Mouse (Mus musculus) limb, embryonic 13.5 days (tissue): Measurements from ENCODE around the gene Aars2. TPM values are rescaled to one million over a fixed set of nuclear protein-coding genes. Genes with fewer than 3 reads are reported as not detected.

Source experiments
- ATAC-seq: fragments of 200-750 bp; cut with Nextera tagmentation; 2 replicates; pipeline ENCODE4 v1.8.0; 2017; ENCODE audit warnings: low read depth, moderate number of reproducible peaks, moderate TSS enrichment; ENCODE audit not compliant: low FRiP score
- H3K27ac ChIP-seq: fragments of 300-500 bp; sonication (generic); 2 replicates; pipeline ENCODE4 v1.5.1; 2015; ENCODE audit warnings: inconsistent platforms, mild to moderate bottlenecking, moderate library complexity
- H3K27me3 ChIP-seq: fragments of 300-500 bp; sonication (generic); 2 replicates; pipeline ENCODE4 v1.6.1; 2015; ENCODE audit warnings: mild to moderate bottlenecking, inconsistent platforms
- H3K36me3 ChIP-seq: fragments of 300-500 bp; sonication (generic); 2 replicates; pipeline ENCODE4 v1.6.1; 2015; ENCODE audit warnings: inconsistent platforms, mild to moderate bottlenecking, moderate library complexity
- H3K4me1 ChIP-seq: fragments of 300-500 bp; sonication (generic); 2 replicates; pipeline ENCODE4 v1.6.1; 2015; ENCODE audit warnings: inconsistent platforms
- H3K4me2 ChIP-seq: fragments of 300-500 bp; sonication (generic); replicated peaks from 2 replicates; pipeline ENCODE4 v1.6.1; 2015; ENCODE audit warnings: inconsistent platforms, mild to moderate bottlenecking, moderate library complexity
- H3K4me3 ChIP-seq: fragments of 300-500 bp; sonication (generic); 2 replicates; pipeline ENCODE4 v1.5.1; 2015; ENCODE audit warnings: moderate library complexity, mild to moderate bottlenecking, inconsistent platforms
- H3K9ac ChIP-seq: fragments of 300-500 bp; sonication (generic); 2 replicates; pipeline ENCODE4 v1.6.1; 2015; ENCODE audit warnings: mild to moderate bottlenecking, inconsistent platforms
- H3K9me3 ChIP-seq: fragments of 300-500 bp; sonication (generic); 2 replicates; pipeline ENCODE4 v1.6.1; 2016; ENCODE audit warnings: inconsistent platforms
- WGBS: fragments of 180-500 bp; shearing (Covaris S2); methylation state at CpG from one replicate; pipeline ENCODE4 v1.1.7; 2015; 5-methylcytosine and 5-hydroxymethylcytosine counted together
- polyA plus RNA-seq: library from polyadenylated mRNA; unstranded; fragments of >200 nt; fragmentation: Nextera tagmentation; extraction: Ambion mirVana; gene quantifications from 2 replicates; pipeline ENCODE4 v1.2.1, GENCODE M21; 2015

Aars2 gene
- polyA plus RNA-seq, 1 experiment from 2014 or later, result 22.8 TPM

DNA sequence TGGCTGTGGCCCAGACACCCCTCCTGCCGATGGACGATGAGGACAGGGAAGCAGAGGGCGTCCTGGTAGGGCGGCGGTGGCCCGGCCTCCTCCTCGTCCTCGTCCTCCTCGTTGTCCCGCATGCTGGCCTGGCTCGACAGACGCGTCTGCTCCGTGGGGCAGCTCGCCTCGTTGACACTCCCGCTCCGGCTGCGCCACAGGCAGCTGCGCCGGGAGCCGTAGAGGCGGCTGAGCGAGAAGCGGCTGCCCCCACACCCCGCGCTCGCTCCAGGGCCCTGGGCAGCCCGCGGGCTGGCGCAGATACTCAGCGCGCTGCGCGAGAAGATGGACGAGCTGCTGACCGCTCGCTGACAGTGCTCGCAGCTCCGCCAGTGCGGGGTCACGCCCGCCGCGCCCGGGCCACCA is 38.2 kb downstream of the Aars2 start:
- 10% methylated on average over 46 of the region's 46 CpGs for WGBS
- peak overlapping the region; percentile 39; the same call in 1 of the 2 replicates for H3K9ac ChIP-seq
- H3K4me2 ChIP-seq, result peak overlapping the region; percentile 52

DNA sequence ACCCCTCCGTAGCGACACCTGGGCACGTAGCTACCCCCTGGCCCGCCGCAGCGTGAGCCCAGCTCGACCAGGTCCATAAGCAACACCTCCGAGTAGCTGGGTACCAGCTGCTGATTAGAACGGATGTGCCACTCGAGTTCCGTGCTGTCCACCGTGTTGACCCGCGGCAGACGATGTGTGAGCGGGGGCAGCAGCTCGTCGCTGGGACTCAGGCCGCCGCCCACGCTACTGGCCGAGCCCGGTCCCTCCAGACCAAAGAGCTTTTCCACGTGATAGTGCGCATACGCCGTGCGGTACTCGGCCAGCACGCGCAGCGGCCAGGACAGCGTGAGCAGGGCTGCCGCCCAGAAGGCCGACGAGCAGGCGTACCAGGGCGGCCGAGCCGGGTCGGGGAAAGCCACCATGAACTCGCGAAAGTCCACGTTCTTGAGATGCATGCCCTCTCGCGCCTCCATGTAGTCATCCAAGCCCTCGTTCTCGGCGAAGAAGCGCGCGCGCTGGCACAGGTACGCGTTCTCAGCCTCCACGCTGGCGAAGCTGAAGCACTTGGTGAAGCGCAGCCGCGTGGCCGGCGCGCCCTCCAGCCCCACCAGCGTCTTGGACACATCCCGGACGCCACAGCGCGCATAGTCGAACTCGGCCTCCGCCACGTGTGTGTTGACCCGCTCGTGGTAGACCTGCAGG is 38.8 kb downstream of the Aars2 start:
- no peak overlapping the region for H3K27ac ChIP-seq
- WGBS, result 12% methylated on average over 73 of the region's 74 CpGs
- H3K4me1 ChIP-seq, result peaks cover 38% of the 10 kb centered on the region
- H3K4me2 ChIP-seq, result peak overlapping the region; percentile 52
- peaks cover 21% of the 10 kb centered on the region for H3K36me3 ChIP-seq
- H3K9ac ChIP-seq, result peak overlapping the region; percentile 39; the same call in 1 of the 2 replicates
- H3K4me3 ChIP-seq, result peak overlapping the region; percentile 29
- peaks cover 81% of the 10 kb centered on the region for H3K27me3 ChIP-seq
- no peak for ATAC-seq
- no peaks in the 10 kb centered on the region for H3K9me3 ChIP-seq

More for the DNA sequence above, 38.2 kb downstream of the Aars2 start:
- no peak overlapping the region for H3K27ac ChIP-seq
- H3K9me3 ChIP-seq, result no peaks in the 10 kb centered on the region
- ATAC-seq, result no peak
- peak overlapping the region; percentile 29 for H3K4me3 ChIP-seq
- peaks cover 32% of the 10 kb centered on the region for H3K4me1 ChIP-seq
- peaks cover 21% of the 10 kb centered on the region for H3K36me3 ChIP-seq
- H3K27me3 ChIP-seq, result peaks cover 85% of the 10 kb centered on the region

DNA sequence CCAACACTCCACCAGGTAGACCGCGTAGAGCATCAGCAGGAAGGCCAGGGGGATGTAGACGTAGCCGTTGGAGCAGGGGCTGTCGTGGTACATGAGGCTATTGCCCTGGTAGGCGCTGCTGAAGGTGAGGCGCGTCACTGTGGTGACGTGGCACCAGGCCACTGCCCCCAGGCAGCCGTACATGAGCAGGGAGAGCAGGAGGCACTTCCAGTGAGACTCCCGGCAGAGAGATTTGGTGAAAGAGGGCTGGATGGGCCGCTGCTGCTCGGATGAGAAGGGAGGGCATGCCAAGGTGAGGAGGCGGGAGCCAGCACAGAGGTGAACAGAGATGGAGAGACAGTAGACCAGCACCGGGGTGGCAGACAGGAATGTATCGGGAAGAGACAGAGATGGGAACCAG is 40.3 kb downstream of the Aars2 start:
- Histone ChIP-seq H3K27ac (no peak overlapping the region), H3K36me3 (peaks cover 21% of the 10 kb centered on the region), H3K4me1 (peaks cover 39% of the 10 kb centered on the region), H3K4me3 (no peak overlapping the region), H3K4me2 (no peak overlapping the region), H3K9me3 (no peaks in the 10 kb centered on the region), H3K9ac (no peak overlapping the region), H3K27me3 (peaks cover 77% of the 10 kb centered on the region)
- 68% methylated on average over 16 of the region's 16 CpGs for WGBS
- ATAC-seq, result no peak

DNA sequence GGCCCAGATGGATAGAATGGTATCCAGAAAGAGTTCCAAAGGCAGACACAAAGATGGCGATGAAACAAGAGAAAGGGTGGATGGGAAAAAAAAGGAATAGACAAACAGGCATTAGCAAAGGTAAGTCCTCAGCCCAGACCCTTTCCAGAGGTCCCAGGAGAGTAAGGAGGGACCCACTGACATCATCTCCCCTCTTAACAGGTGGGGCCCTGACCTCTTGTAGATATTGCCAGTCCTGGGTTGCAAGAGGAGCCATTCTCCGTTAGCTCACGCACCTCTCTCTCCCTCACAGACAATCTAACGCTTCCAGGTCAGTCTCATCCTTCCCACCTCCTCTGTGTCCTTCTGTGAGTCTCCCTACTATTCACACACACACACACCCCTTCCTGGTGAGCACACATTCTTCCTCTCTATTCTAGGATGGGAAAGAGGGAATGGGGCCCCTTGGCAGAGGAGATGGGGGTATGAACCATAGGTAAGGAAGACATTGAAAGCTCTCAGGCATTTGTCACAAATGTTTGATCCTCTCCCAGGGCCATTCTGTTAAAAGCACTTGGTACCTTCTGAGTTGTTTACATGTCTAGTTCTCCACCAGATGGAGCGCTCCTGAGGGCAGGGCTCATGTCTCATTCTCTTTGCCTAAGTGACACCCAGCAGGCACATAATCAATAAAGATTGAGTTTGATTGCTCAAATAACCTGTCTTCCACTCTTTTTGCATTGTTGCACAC is 41.0 kb downstream of the Aars2 start:
- Histone ChIP-seq H3K9me3 (no peaks in the 10 kb centered on the region), H3K36me3 (peaks cover 21% of the 10 kb centered on the region), H3K27me3 (peaks cover 70% of the 10 kb centered on the region), H3K27ac (no peak overlapping the region), H3K4me3 (0 out of 2 replicates have a peak overlapping the region, but pooled peaks have one; percentile 83), H3K4me2 (peak overlapping the region; percentile 81; the same call in 1 of the 2 replicates), H3K4me1 (peaks cover 39% of the 10 kb centered on the region), H3K9ac (no peak overlapping the region)
- 83% methylated on average over 5 of the region's 5 CpGs for WGBS
- ATAC-seq, result no peak

DNA sequence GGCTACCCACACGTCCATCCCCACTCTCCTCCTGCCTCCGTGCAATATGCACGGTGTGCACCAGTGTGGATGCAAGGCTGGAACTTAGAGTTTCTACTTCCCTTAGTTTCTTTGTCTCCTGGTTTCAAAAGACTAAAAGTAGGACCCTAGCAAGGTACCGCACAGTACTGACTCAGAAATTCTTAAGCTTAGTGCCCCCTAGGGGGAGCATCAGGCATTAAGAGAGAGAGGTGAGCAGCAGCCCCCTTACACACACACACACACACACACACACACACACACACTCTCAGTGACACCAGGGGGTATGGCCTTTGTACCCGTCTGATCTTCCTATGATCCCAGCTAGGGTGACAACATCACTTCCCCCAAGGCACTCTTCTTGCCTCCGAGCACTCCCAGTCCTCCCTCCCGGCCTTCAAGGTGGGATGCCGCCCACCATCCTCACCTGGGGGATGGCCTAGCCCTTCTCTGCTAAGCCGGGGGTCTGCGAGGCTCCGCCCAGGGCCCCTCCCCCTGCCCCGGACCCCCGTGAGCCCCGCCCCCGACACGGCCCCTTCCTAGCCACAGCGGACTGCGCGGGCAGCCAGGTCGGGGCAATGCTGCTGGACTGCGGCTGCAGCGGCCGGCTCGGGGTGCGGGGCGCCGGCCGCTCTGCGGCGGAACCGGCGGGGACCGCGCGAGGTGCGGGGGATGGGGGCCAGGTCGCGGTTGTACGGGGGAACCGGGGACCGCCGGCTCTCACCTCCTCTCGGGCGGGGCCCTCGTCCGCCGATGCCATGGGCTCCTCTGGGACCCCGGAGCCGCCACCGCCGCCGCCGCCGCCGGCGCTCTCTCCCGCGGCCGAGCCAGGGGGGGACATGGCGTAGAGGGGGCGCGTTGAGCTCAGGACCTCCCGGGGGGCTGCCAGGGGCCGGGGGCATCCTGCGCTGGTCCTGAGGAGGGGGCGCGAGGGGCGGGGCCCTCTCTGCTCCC is 42.2 kb downstream of the Aars2 start:
- H3K27ac ChIP-seq, result peak overlapping the region; percentile 77
- ATAC-seq, result peak; percentile 39
- H3K9ac ChIP-seq, result peak overlapping the region; percentile 88
- peaks cover 38% of the 10 kb centered on the region for H3K4me1 ChIP-seq
- H3K9me3 ChIP-seq, result no peaks in the 10 kb centered on the region
- peak overlapping the region; percentile 83 for H3K4me3 ChIP-seq
- peaks cover 63% of the 10 kb centered on the region for H3K27me3 ChIP-seq
- peaks cover 21% of the 10 kb centered on the region for H3K36me3 ChIP-seq
- 3% methylated on average over 42 of the region's 68 CpGs for WGBS
- peak overlapping the region; percentile 81 for H3K4me2 ChIP-seq

DNA sequence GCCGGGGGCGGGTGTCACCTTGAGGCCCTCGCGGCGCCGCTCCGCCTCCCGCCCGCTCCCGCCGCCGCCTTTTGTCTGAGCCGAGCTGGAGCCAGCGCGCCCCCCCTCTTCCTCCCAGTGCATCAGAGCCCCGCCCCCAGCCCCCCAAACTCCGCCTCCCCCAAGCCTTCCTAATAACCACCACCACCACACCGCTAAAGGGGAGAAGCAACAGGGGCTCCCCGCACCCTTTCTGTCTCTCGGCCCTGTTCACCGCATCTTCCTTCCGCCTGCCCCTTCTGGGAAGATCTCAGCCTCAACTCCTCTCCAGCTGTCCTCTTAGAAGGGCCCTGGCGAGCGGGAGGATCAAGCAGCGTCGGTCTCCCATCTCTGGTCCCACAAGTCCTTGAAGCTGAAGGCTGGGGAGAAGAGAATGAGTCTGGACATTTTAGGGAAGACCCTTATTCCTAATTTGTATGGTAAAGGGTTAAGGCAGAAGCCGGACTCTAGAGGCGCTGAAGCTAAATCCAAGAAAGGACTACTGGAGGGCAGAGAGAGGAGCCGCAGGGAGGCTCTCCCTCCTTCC is 43.1 kb downstream of the Aars2 start, which contains the start of gene Tmem151b:
Tmem151b (minus strand) TSS at position 61 of the 565 bp plus-strand sequence.
- peak; percentile 59; the same call in 1 of the 2 replicates for ATAC-seq
- H3K27ac ChIP-seq, result peak within 1 kb of the TSS; percentile 77
- no peaks in the 10 kb centered on the region for H3K9me3 ChIP-seq
- H3K36me3 ChIP-seq, result peaks cover 17% of the 10 kb centered on the region
- H3K4me2 ChIP-seq, result peak within 1 kb of the TSS; percentile 81
- peak within 1 kb of the TSS; percentile 88 for H3K9ac ChIP-seq
- peaks cover 61% of the 10 kb centered on the region for H3K27me3 ChIP-seq
- peak within 1 kb of the TSS; percentile 83 for H3K4me3 ChIP-seq
- H3K4me1 ChIP-seq, result peaks cover 29% of the 10 kb centered on the region
- 1% methylated on average over 14 of the region's 29 CpGs for WGBS

DNA sequence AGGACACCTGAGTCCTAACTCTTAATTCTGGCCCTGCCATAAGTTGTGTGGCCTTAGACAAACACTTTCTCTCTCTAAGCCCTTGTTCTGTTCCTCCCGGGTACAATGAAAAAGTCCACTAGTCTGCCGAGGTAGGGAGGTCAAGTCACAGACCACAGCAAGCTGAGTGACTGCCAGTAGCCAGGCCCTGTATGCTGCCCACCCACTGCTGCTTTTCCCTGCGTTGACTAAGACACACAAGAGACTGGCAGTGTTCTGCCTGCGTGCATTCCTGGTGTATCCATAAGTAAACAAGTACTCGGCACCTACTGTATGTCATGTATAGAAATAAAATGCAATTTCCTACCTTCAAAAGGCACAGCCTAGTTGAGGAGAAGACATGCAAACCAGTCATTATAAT is 43.6 kb downstream of the Aars2 start:
- H3K36me3 ChIP-seq, result peaks cover 12% of the 10 kb centered on the region; the same call in 1 of the 2 replicates
- no peak overlapping the region; the same call in 1 of the 2 replicates for H3K27ac ChIP-seq
- H3K9me3 ChIP-seq, result no peaks in the 10 kb centered on the region
- H3K4me2 ChIP-seq, result peak overlapping the region; percentile 81
- 34% methylated on average over 5 of the region's 5 CpGs for WGBS
- peak overlapping the region; percentile 83 for H3K4me3 ChIP-seq
- H3K4me1 ChIP-seq, result peaks cover 24% of the 10 kb centered on the region
- ATAC-seq, result no peak
- peaks cover 55% of the 10 kb centered on the region for H3K27me3 ChIP-seq
- peak overlapping the region; percentile 88; the same call in 1 of the 2 replicates for H3K9ac ChIP-seq

DNA sequence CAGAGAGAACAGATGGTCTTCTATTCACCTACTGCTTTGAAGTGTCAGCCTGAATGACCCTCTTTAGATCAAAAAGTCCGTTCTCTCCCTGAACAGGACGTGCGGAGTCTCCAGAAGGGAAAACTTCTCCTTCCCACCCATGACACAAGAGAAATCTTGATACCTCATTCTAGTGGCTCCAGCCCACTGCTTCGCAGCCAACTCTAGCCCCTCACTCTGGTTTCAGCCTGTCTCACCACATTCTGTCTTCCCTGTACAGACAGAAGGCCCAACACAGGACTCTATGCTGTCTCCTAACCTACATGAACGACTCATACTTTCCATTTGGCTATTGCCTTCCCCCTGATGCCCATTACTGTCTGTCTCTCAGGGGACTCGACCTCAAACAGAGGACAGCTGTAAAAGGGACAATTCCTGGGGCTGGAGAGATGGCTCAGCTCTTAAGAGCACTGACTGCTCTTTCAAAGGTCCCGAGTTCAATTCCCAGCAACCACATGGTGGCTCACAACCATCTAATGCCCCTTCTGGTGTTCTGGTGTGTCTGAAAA is 44.7 kb downstream of the Aars2 start:
- H3K9me3 ChIP-seq, result no peaks in the 10 kb centered on the region
- peaks cover 25% of the 10 kb centered on the region for H3K4me1 ChIP-seq
- H3K27ac ChIP-seq, result no peak overlapping the region
- WGBS, result 39% methylated on average over 7 of the region's 7 CpGs
- H3K4me2 ChIP-seq, result no peak overlapping the region
- ATAC-seq, result no peak
- H3K4me3 ChIP-seq, result no peak overlapping the region
- peaks cover 4% of the 10 kb centered on the region; the same call in 1 of the 2 replicates for H3K36me3 ChIP-seq
- H3K27me3 ChIP-seq, result peaks cover 47% of the 10 kb centered on the region
- no peak overlapping the region for H3K9ac ChIP-seq

DNA sequence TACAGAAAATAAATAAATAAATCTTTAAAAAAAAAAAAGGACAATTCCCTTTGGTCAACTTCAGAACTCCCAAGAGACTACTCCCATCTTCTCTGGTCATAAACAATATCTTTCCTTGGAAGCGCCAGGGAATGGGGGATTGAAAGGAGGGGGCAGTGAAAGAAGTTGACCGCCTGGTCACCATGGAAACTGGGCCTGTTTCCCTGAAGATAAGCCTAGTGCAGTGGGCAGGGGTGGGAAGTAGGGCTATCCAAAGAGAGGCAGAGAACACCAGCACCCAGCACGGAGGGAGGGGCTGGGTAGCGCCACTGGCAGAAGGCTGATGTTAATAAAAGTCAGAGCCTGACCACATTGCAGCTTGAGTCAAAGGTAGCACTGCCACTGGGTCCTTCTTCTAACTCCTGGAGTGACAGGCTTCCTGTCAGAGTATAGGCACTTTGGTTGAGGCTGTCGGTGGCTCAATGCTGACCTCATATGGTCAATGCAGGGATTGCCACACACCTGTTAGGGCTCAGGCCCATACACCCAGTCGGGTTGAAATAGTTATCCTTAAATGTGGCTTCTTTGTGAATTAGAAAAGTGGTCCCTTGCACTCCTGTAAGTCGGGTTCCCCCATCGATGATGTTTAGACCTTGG is 45.3 kb downstream of the Aars2 start:
- H3K9me3 ChIP-seq, result no peaks in the 10 kb centered on the region
- WGBS, result 6% methylated on average over 8 of the region's 8 CpGs
- H3K4me3 ChIP-seq, result no peak overlapping the region
- no peak overlapping the region for H3K9ac ChIP-seq
- H3K4me2 ChIP-seq, result no peak overlapping the region
- H3K4me1 ChIP-seq, result peaks cover 31% of the 10 kb centered on the region
- ATAC-seq, result no peak
- no peaks in the 10 kb centered on the region; the same call in 1 of the 2 replicates for H3K36me3 ChIP-seq
- H3K27ac ChIP-seq, result no peak overlapping the region
- peaks cover 47% of the 10 kb centered on the region for H3K27me3 ChIP-seq

DNA sequence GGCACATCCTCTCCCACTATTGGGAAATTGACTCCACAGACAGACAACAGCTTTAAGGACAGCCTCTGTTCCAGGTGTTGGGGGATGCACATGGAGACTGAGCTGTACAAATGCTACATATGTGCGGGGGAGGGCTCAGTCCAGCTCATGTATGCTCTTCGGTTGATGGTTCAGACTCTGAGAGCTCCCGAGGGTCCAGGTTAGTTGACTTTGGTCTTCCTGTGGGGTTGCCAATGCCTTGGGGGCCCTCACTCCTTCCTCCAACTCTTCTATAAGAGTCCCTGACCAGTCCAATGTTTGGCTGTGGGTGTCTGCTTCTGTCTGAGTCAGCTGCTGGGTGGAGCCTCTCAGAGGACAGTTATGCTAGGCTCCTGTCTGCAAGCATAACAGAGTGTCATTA is 46.4 kb downstream of the Aars2 start:
- H3K27me3 ChIP-seq, result peaks cover 40% of the 10 kb centered on the region
- no peaks in the 10 kb centered on the region for H3K36me3 ChIP-seq
- H3K9ac ChIP-seq, result no peak overlapping the region; the same call in 1 of the 2 replicates
- H3K4me3 ChIP-seq, result no peak overlapping the region
- H3K9me3 ChIP-seq, result no peaks in the 10 kb centered on the region
- WGBS, result 79% methylated on average over 3 of the region's 3 CpGs
- H3K27ac ChIP-seq, result no peak overlapping the region
- no peak overlapping the region for H3K4me2 ChIP-seq
- H3K4me1 ChIP-seq, result peaks cover 37% of the 10 kb centered on the region
- no peak for ATAC-seq
